Mouse (Mus musculus) gastrocnemius, postnatal 25 days (tissue): ENCODE results near the gene Agrn. TPM values are rescaled to one million over a fixed set of nuclear protein-coding genes. Genes with fewer than 3 reads are reported as not detected.

Experiments used
- DNase-seq: peaks from one replicate; pipeline ENCODE4 v3.0.0; 2022
- total RNA-seq, 2 experiments: library from RNA; stranded (reverse); gene quantifications; 1 replicate in 1 of 2; 2 replicates in 1 of 2; pipeline ENCODE4 v1.2.3; 2021

The Agrn gene
- total RNA-seq, 2 experiments from 2014 or later: 9.7 to 11.3 TPM

GRCm38 (mm10) chr4:156202462-156202893, 5.2 kb upstream of the Agrn start:
- DNase-seq: no peak

GRCm38 (mm10) chr4:156200623-156201475, 3.6 kb upstream of the Agrn start, which contains the start of gene Isg15:
Gene Isg15, minus strand, starts transcription at chr4:156200818.
- DNase-seq: no peak

- peak; percentile 90 for DNase-seq
Observed at GRCm38 (mm10) chr4:156197829-156198205, 529 bp upstream of the Agrn start.

- DNase-seq: peak; percentile 48
Observed at GRCm38 (mm10) chr4:156195927-156196870, 1.1 kb downstream of the Agrn start.

GRCm38 (mm10) chr4:156194346-156194745, 2.9 kb downstream of the Agrn start:
- DNase-seq: no peak

GRCm38 (mm10) chr4:156193906-156194305, 3.4 kb downstream of the Agrn start:
- DNase-seq: no peak

- DNase-seq: no peak
Observed at GRCm38 (mm10) chr4:156193200-156193590, 4.1 kb downstream of the Agrn start.

GRCm38 (mm10) chr4:156192421-156193199, 4.7 kb downstream of the Agrn start:
- DNase-seq: no peak

GRCm38 (mm10) chr4:156188811-156189323, 8.4 kb downstream of the Agrn start:
- no peak for DNase-seq

GRCm38 (mm10) chr4:156188162-156188810, 9.0 kb downstream of the Agrn start:
- DNase-seq: no peak

- no peak for DNase-seq
Observed at GRCm38 (mm10) chr4:156185950-156186850, 11.1 kb downstream of the Agrn start.

- DNase-seq: no peak
Observed at GRCm38 (mm10) chr4:156185456-156185949, 11.8 kb downstream of the Agrn start.

- no peak for DNase-seq
Observed at GRCm38 (mm10) chr4:156184291-156184954, 12.9 kb downstream of the Agrn start.

- no peak for DNase-seq
Observed at GRCm38 (mm10) chr4:156183747-156184146, 13.5 kb downstream of the Agrn start.

GRCm38 (mm10) chr4:156177630-156178029, 19.7 kb downstream of the Agrn start:
- no peak for DNase-seq

- no peak for DNase-seq
Observed at GRCm38 (mm10) chr4:156171828-156172227, 25.5 kb downstream of the Agrn start.

- DNase-seq: no peak
Observed at GRCm38 (mm10) chr4:156169129-156169528, 28.2 kb downstream of the Agrn start.

- no peak for DNase-seq
Observed at GRCm38 (mm10) chr4:156168611-156169010, 28.7 kb downstream of the Agrn start.

GRCm38 (mm10) chr4:156166477-156166876, 30.8 kb downstream of the Agrn start:
- DNase-seq: no peak
